Comparison of ENCODE assay signal across 29 mouse cellular contexts in the genomic region with DNA sequence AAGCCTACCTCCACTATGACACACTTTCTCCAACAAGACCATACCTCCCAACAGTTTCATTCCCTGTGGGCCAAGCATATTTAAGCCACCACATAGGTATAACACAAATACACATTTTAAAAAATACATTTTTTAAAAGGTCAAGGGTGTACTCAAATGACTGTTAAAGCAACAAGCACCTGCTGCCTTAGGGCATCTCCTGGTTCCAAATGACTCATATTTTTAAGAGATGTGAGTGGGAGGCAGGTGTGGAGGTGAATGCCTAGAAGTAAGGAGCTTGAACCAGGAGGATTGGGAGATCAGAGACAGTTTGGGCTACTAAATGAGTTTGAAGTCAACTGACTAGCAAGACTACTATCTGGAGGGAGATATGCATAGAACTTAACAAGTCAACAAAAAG.
"Had no signal": no experiment of that assay in that cellular context is flagged by ENCODE, and none has a peak within 500 bp of the region (broad histone marks: within the 10 kb centered on the region; RNA-seq: fewer than 3 reads in every experiment).

No protein-coding gene starts in this region.

- H3K9me3 ChIP-seq: embryonic facial prominence, embryonic 10.5 days; embryonic facial prominence, embryonic 12.5 days; embryonic facial prominence, embryonic 13.5 days; embryonic facial prominence, embryonic 15.5 days; forebrain, embryonic 10.5 days; forebrain, embryonic 12.5 days; forebrain, embryonic 13.5 days; forebrain, embryonic 15.5 days had no signal

- H3K4me2 ChIP-seq: embryonic facial prominence, embryonic 12.5 days; embryonic facial prominence, embryonic 13.5 days; embryonic facial prominence, embryonic 15.5 days; forebrain, embryonic 12.5 days; forebrain, embryonic 13.5 days; forebrain, embryonic 15.5 days had no signal

- H3K4me1 ChIP-seq: embryonic facial prominence, embryonic 10.5 days; embryonic facial prominence, embryonic 12.5 days; embryonic facial prominence, embryonic 13.5 days; embryonic facial prominence, embryonic 15.5 days; forebrain, embryonic 12.5 days; forebrain, embryonic 13.5 days; forebrain, embryonic 15.5 days had no signal

- H3K27me3 ChIP-seq: embryonic facial prominence, embryonic 12.5 days; embryonic facial prominence, embryonic 13.5 days; embryonic facial prominence, embryonic 15.5 days; forebrain, embryonic 12.5 days; forebrain, embryonic 13.5 days; forebrain, embryonic 15.5 days had no signal

- H3K36me3 ChIP-seq: embryonic facial prominence, embryonic 10.5 days; embryonic facial prominence, embryonic 12.5 days; embryonic facial prominence, embryonic 13.5 days; embryonic facial prominence, embryonic 15.5 days; forebrain, embryonic 12.5 days; forebrain, embryonic 15.5 days had no signal

- ATAC-seq: forebrain, embryonic 13.5 days; forebrain, embryonic 14.5 days; forebrain, embryonic 15.5 days; forebrain, embryonic 16.5 days; forebrain, postnatal 0 days had no signal

- DNase-seq: cerebellum, adult 2 months; cerebellum, adult 8-10 months; cerebellum, adult 9-10 months; cerebellum, adult 9-11 months; cerebellum, postnatal 10 days; cerebellum, postnatal 14 days; cerebellum, postnatal 25 days; cerebellum, postnatal 36 days; embryo, embryonic 11 days; forebrain, postnatal 0 days; gastrocnemius, adult 2 months; gastrocnemius, postnatal 10 days; gastrocnemius, postnatal 14 days; gastrocnemius, postnatal 25 days; gastrocnemius, postnatal 36 days; heart, adult 11 months; heart, adult 18-20 months; heart, adult 2 months had no signal

- H3K4me3 ChIP-seq: embryonic facial prominence, embryonic 10.5 days; embryonic facial prominence, embryonic 12.5 days; embryonic facial prominence, embryonic 13.5 days; embryonic facial prominence, embryonic 15.5 days; erythroblast, embryonic 14.5 days; forebrain, embryonic 10.5 days; forebrain, embryonic 12.5 days; forebrain, embryonic 13.5 days; forebrain, embryonic 15.5 days; gastrocnemius, adult 2 months; heart, adult 2 months had no signal

- H3K27ac ChIP-seq: embryonic facial prominence, embryonic 10.5 days; embryonic facial prominence, embryonic 12.5 days; embryonic facial prominence, embryonic 13.5 days; embryonic facial prominence, embryonic 15.5 days; forebrain, embryonic 10.5 days; forebrain, embryonic 12.5 days; forebrain, embryonic 13.5 days; forebrain, embryonic 15.5 days; gastrocnemius, adult 2 months; heart, adult 2 months had no signal

- H3K9ac ChIP-seq: embryonic facial prominence, embryonic 12.5 days; embryonic facial prominence, embryonic 13.5 days; embryonic facial prominence, embryonic 15.5 days; forebrain, embryonic 12.5 days; forebrain, embryonic 13.5 days; forebrain, embryonic 15.5 days; forebrain, postnatal 0 days had no signal
